Mouse (Mus musculus) frontal cortex, postnatal 36 days (tissue): Measurements from ENCODE around the gene Rspo4.

Experiments
- DNase-seq, 2 experiments: peaks; one replicate each; pipeline ENCODE4 v3.0.0; 2022; ENCODE audit warnings: low spot score in 2 of 2

The Rspo4 gene

GRCm38 (mm10) chr2:151910919-151911500, 68.3 kb downstream of the Rspo4 start, which contains the start of gene Angpt4:
Gene Angpt4, plus strand, starts transcription at chr2:151911210.
- DNase-seq, result no peak

- DNase-seq, result no peak
Measured at GRCm38 (mm10) chr2:151911751-151912150, 69.0 kb downstream of the Rspo4 start.

- DNase-seq, result no peak
Measured at GRCm38 (mm10) chr2:151914120-151914519, 71.4 kb downstream of the Rspo4 start.

- no peak for DNase-seq
Measured at GRCm38 (mm10) chr2:151915111-151915510, 72.4 kb downstream of the Rspo4 start.

- no peak for DNase-seq
Measured at GRCm38 (mm10) chr2:151916061-151916831, 73.5 kb downstream of the Rspo4 start.

GRCm38 (mm10) chr2:151919140-151919539, 76.4 kb downstream of the Rspo4 start:
- no peak for DNase-seq

- no peak for DNase-seq
Measured at GRCm38 (mm10) chr2:151921068-151921467, 78.3 kb downstream of the Rspo4 start.

GRCm38 (mm10) chr2:151921596-151921995, 78.9 kb downstream of the Rspo4 start:
- no peak for DNase-seq
